Mouse (Mus musculus) urinary bladder, postnatal 10 days (tissue): ENCODE measurements around the gene Adgrv1.
"Not testable (repeated sequence)": the region's sequence is repeated elsewhere in the genome, so short reads cannot be mapped to it uniquely, and the experiment has no call there.

Experiments used
- DNase-seq: peaks from one replicate; pipeline ENCODE4 v3.0.0; 2022; ENCODE audit warnings: low spot score

The Adgrv1 gene

GRCm38 (mm10) chr13:81632720-81633415, at the start of gene Adgrv1:
Gene Adgrv1, minus strand, starts transcription at chr13:81633154.
- DNase-seq: no peak

GRCm38 (mm10) chr13:81675333-81675732, 42.4 kb upstream of the Adgrv1 start:
- DNase-seq: no peak

GRCm38 (mm10) chr13:81667713-81668112, 34.8 kb upstream of the Adgrv1 start:
- no peak for DNase-seq

GRCm38 (mm10) chr13:81664331-81664698, 31.4 kb upstream of the Adgrv1 start:
- no peak for DNase-seq

DNA sequence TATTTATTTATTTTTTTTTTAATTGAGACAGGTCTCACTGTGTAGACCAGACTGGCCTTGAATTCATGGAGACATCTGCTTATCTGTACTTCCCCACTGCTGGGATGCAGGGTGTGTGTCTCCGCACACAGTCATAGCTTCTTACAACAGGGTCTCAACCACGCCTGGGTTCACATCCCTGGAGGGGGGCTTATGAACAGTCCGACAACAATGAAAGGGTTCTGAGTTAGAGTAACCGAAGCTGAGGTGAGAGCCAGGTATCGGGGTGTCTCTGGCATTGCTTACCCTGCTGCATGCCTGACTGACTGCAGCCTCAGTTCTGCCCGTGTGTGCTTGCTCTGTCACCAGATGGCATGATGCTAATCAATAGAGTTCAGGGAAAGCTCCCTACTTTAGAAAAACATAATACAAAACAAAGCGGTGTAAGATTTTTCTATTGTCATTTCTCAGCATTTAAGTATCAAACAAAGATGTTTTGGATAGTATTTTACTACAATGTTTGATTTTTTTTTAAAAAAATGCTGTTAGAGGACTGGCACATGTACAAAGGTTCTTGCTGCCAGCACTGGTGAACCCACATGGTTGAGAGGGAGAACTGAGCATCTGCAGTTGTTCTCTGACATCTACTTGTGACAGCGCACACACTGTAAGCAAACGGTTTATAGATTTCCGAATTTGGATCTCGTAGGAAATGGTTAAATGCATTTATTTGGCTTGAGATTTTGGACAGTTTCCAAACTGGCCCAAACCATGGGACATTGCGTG, 30.8 kb upstream of the Adgrv1 start:
- no peak for DNase-seq

GRCm38 (mm10) chr13:81658053-81658752, 25.2 kb upstream of the Adgrv1 start:
- DNase-seq: no peak

GRCm38 (mm10) chr13:81657351-81658052, 24.5 kb upstream of the Adgrv1 start, which contains the start of gene Lysmd3:
Gene Lysmd3, plus strand, starts transcription at chr13:81657663.
- peak; percentile 73 for DNase-seq

- no peak for DNase-seq
These were observed 24.0 kb upstream of the Adgrv1 start for GRCm38 (mm10) chr13:81657008-81657350.

GRCm38 (mm10) chr13:81656091-81656850, 23.3 kb upstream of the Adgrv1 start:
- no peak for DNase-seq

- DNase-seq: not testable (repeated sequence)
These were observed 17.4 kb upstream of the Adgrv1 start for GRCm38 (mm10) chr13:81650382-81650781.

DNA sequence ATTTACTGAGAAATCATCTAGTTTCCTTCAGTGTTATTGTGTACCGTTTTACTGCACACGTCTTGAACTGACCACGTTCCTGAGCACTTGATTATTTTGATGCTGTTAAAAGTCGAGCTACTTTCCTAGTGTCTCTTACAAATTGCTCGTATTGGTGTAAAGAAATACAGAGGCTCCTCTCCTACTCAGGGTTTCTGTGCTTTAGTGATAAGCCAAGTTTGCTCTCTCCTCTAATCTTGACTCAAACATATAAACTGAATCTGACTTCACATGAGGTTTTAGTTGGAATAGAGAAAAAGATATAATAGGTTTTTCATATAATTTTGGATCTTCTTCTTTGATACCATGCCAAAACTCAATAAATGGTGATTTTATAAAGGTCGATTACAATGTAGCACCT, 13.4 kb upstream of the Adgrv1 start:
- no peak for DNase-seq

GRCm38 (mm10) chr13:81644047-81644565, 11.2 kb upstream of the Adgrv1 start:
- no peak for DNase-seq

- no peak for DNase-seq
These were observed 9.7 kb upstream of the Adgrv1 start for GRCm38 (mm10) chr13:81642491-81643149.

DNA sequence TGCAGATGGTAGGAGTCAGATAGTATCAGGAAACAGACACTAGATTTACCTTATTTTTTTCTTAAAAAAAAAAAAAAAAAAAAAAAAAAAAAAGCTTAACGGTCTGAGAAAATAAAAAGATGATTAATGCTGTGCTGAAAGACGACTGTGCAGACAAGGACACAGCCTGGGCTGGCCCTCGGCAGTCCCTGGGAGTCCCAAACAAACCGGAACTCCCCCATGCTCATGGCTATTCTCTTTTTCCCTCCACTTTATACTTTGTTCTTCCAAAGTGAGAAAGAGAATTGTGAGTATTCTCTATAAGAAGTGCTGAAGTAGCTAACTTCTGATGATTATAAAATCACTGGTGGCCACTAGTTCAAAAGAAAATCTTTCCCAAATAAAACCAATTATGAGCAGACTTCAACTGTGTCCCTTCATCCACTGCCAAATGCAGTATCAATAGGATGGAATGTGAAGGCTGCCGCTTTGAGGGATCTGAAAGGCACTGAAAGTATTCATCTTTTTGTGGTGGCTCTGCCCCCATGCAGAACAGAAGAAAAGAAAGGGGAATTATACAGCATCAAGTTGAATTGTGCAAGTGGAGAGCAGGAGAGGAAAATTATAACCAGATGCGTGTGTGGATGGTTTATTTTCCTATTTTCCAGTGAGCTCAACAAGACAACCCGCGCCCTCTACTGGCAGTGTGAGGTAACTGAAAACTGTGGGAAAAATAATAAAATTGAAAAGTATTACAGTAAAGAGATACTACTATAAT, 8.5 kb upstream of the Adgrv1 start:
- DNase-seq: no peak

GRCm38 (mm10) chr13:81640881-81641280, 7.9 kb upstream of the Adgrv1 start:
- no peak for DNase-seq

- DNase-seq: no peak
These were observed 6.7 kb upstream of the Adgrv1 start for GRCm38 (mm10) chr13:81639624-81640023.

DNA sequence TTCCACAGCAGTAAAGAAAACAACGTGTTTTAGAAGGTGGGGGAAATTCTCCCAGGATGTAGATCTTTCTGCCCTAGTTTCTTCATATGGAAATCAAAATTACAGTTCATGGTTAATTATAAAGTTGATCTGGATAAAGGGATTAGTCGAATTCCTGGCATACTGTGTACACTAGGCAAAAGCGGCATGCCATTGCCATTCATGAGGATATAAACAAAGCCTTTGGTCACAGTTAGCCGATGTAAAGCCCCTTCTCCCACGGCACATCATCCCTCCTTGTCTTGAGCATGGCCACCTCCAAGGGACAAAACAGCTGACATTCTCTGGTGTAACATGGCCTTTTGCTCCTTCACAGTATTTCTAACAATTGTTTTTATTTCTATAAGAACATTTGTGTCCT, 2.4 kb downstream of the Adgrv1 start:
- DNase-seq: no peak

GRCm38 (mm10) chr13:81629395-81629794, 3.6 kb downstream of the Adgrv1 start:
- no peak for DNase-seq

DNA sequence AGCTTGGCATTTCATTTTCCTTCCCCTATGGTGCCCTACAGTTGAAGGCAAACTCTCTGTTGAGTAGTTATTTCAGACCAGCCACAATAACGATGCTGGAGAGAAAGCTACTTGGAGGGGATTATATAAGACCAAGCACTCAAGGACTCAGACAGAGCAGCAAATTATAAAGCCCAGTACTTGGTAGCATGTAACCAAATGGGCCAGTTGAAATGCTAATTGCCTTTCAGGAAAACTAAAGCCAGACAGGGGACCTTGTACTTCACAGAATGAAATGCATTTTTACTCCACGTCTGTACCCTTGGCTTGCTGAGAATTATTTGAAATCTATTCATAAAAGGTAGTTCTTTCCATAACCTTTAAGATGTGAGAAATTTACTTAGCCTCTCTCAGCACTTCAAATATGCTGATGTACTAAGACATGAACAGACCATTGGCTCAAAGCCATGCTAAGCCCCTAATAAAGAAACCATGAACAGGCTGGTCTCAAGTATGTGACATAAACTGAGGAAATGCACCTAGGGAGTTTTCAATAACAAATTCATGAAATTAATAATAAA, 4.2 kb downstream of the Adgrv1 start:
- no peak for DNase-seq

DNA sequence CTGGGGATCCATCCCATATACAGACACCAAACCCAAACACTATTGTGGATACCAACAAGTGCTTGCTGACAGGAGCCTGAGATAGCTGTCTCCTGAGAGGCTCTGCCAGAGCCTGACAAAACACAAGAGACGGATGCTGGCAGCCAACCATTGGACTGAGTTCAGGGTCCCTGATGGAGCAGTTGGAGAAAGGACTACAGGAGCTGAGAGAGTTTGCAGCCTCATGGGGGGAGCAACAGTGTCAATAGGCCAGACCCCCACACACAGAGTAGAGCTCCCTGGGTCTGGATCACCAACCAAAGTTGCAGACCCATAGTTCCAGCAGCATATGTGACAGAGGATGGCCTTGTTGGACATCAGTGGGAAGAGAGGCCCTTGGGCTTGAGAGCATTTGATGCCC, 5.1 kb downstream of the Adgrv1 start:
- DNase-seq: not testable (repeated sequence)
